Mouse (Mus musculus): Measurements from ENCODE around the gene Serpinh1. TPM values are rescaled to one million over a fixed set of nuclear protein-coding genes. Genes with fewer than 3 reads are reported as not detected.

The Serpinh1 gene
- polyA plus RNA-seq, 1 experiment from 2014 or later, result 819 TPM

GRCm38 (mm10) chr7:99313253-99313652 lies 39.8 kb downstream of the Serpinh1 start:
- H3K36me3 ChIP-seq (ENCODE audit: insufficient read depth, low read length), result no peaks in the 10 kb centered on the region

GRCm38 (mm10) chr7:99312671-99313143 lies 40.3 kb downstream of the Serpinh1 start:
- no peaks in the 10 kb centered on the region for H3K27me3 ChIP-seq (ENCODE audit: insufficient read depth, low read length)
- no peak overlapping the region for H3K4me3 ChIP-seq (replicated peaks; ENCODE audit: low read depth, low read length)
- ATAC-seq (replicated peaks; ENCODE audit: low FRiP score, low read depth) (no peak), DNase-seq (ENCODE audit: low spot score) (no peak)
- no peak overlapping the region for H3K9ac ChIP-seq (ENCODE audit: low read depth, low read length)
- no peak for TF ChIP-seq CTCF (IDR thresholded peaks at IDR 0.05; ENCODE audit: low read depth)
- H3K9me3 ChIP-seq (replicated peaks; ENCODE audit: low read length), result no peaks in the 10 kb centered on the region
- H3K36me3 ChIP-seq (ENCODE audit: insufficient read depth, low read length), result no peaks in the 10 kb centered on the region
- no peak overlapping the region for H3K27ac ChIP-seq
- no peaks in the 10 kb centered on the region for H3K4me1 ChIP-seq (replicated peaks; ENCODE audit: insufficient read depth, low read length)
- no peak overlapping the region for H3K4me2 ChIP-seq (ENCODE audit: low read length)
- 43% methylated on average over 8 of the region's 8 CpGs for WGBS

More at GRCm38 (mm10) chr7:99313253-99313652, 39.8 kb downstream of the Serpinh1 start:
- H3K9ac ChIP-seq (ENCODE audit: low read depth, low read length), result no peak overlapping the region
- no peaks in the 10 kb centered on the region for H3K9me3 ChIP-seq (replicated peaks; ENCODE audit: low read length)
- H3K4me3 ChIP-seq (replicated peaks; ENCODE audit: low read depth, low read length), result no peak overlapping the region
- ATAC-seq (replicated peaks; ENCODE audit: low FRiP score, low read depth), result no peak
- H3K4me1 ChIP-seq (replicated peaks; ENCODE audit: insufficient read depth, low read length), result no peaks in the 10 kb centered on the region
- no peak for TF ChIP-seq CTCF (IDR thresholded peaks at IDR 0.05; ENCODE audit: low read depth)
- no peak overlapping the region for H3K4me2 ChIP-seq (ENCODE audit: low read length)
- WGBS, result 71% methylated on average over 8 of the region's 8 CpGs
- DNase-seq (ENCODE audit: low spot score), result no peak
- no peak overlapping the region for H3K27ac ChIP-seq
- H3K27me3 ChIP-seq (ENCODE audit: insufficient read depth, low read length), result no peaks in the 10 kb centered on the region

GRCm38 (mm10) chr7:99312058-99312457 lies 41.0 kb downstream of the Serpinh1 start:
- no peak for ATAC-seq (replicated peaks; ENCODE audit: low FRiP score, low read depth)
- TF ChIP-seq CTCF (IDR thresholded peaks at IDR 0.05; ENCODE audit: low read depth), result no peak
- Histone ChIP-seq H3K9me3 (replicated peaks; ENCODE audit: low read length) (no peaks in the 10 kb centered on the region), H3K4me3 (replicated peaks; ENCODE audit: low read depth, low read length) (no peak overlapping the region), H3K9ac (ENCODE audit: low read depth, low read length) (no peak overlapping the region), H3K4me2 (ENCODE audit: low read length) (no peak overlapping the region), H3K27me3 (ENCODE audit: insufficient read depth, low read length) (no peaks in the 10 kb centered on the region), H3K36me3 (ENCODE audit: insufficient read depth, low read length) (no peaks in the 10 kb centered on the region), H3K27ac (no peak overlapping the region), H3K4me1 (replicated peaks; ENCODE audit: insufficient read depth, low read length) (no peaks in the 10 kb centered on the region)
- no peak for DNase-seq (ENCODE audit: low spot score)
- WGBS, result 56% methylated on average over 4 of the region's 4 CpGs

GRCm38 (mm10) chr7:99311433-99311832 lies 41.6 kb downstream of the Serpinh1 start:
- no peaks in the 10 kb centered on the region for H3K36me3 ChIP-seq (ENCODE audit: insufficient read depth, low read length)
- DNase-seq (ENCODE audit: low spot score) (no peak), ATAC-seq (replicated peaks; ENCODE audit: low FRiP score, low read depth) (no peak)
- no peak for TF ChIP-seq CTCF (IDR thresholded peaks at IDR 0.05; ENCODE audit: low read depth)
- no peak overlapping the region for H3K9ac ChIP-seq (ENCODE audit: low read depth, low read length)
- H3K27me3 ChIP-seq (ENCODE audit: insufficient read depth, low read length), result no peaks in the 10 kb centered on the region
- no peak overlapping the region for H3K4me3 ChIP-seq (replicated peaks; ENCODE audit: low read depth, low read length)
- H3K4me1 ChIP-seq (replicated peaks; ENCODE audit: insufficient read depth, low read length), result no peaks in the 10 kb centered on the region
- H3K9me3 ChIP-seq (replicated peaks; ENCODE audit: low read length), result no peaks in the 10 kb centered on the region
- H3K4me2 ChIP-seq (ENCODE audit: low read length), result no peak overlapping the region
- 43% methylated on average over 7 of the region's 7 CpGs for WGBS
- H3K27ac ChIP-seq, result no peak overlapping the region

GRCm38 (mm10) chr7:99306640-99307039 lies 46.4 kb downstream of the Serpinh1 start:
- no peak for TF ChIP-seq CTCF (IDR thresholded peaks at IDR 0.05; ENCODE audit: low read depth)
- no peaks in the 10 kb centered on the region for H3K36me3 ChIP-seq (ENCODE audit: insufficient read depth, low read length)
- H3K9ac ChIP-seq (ENCODE audit: low read depth, low read length), result no peak overlapping the region
- no peaks in the 10 kb centered on the region for H3K4me1 ChIP-seq (replicated peaks; ENCODE audit: insufficient read depth, low read length)
- no peak overlapping the region for H3K27ac ChIP-seq
- H3K27me3 ChIP-seq (ENCODE audit: insufficient read depth, low read length), result no peaks in the 10 kb centered on the region
- H3K9me3 ChIP-seq (replicated peaks; ENCODE audit: low read length), result no peaks in the 10 kb centered on the region
- no peak overlapping the region for H3K4me3 ChIP-seq (replicated peaks; ENCODE audit: low read depth, low read length)
- ATAC-seq (replicated peaks; ENCODE audit: low FRiP score, low read depth), result peak; percentile 44; the same call in 1 of the 2 replicates
- peak; percentile 27 for DNase-seq (ENCODE audit: low spot score)
- H3K4me2 ChIP-seq (ENCODE audit: low read length), result no peak overlapping the region
- 26% methylated on average over 3 of the region's 3 CpGs for WGBS

GRCm38 (mm10) chr7:99305688-99306087 lies 47.4 kb downstream of the Serpinh1 start:
- no peak for TF ChIP-seq CTCF (IDR thresholded peaks at IDR 0.05; ENCODE audit: low read depth)
- Histone ChIP-seq H3K4me1 (replicated peaks; ENCODE audit: insufficient read depth, low read length) (no peaks in the 10 kb centered on the region), H3K9ac (ENCODE audit: low read depth, low read length) (no peak overlapping the region), H3K27me3 (ENCODE audit: insufficient read depth, low read length) (no peaks in the 10 kb centered on the region), H3K36me3 (ENCODE audit: insufficient read depth, low read length) (no peaks in the 10 kb centered on the region), H3K27ac (no peak overlapping the region), H3K4me2 (ENCODE audit: low read length) (no peak overlapping the region), H3K9me3 (replicated peaks; ENCODE audit: low read length) (no peaks in the 10 kb centered on the region), H3K4me3 (replicated peaks; ENCODE audit: low read depth, low read length) (no peak overlapping the region)
- no peak for DNase-seq (ENCODE audit: low spot score)
- 78% methylated on average over 4 of the region's 4 CpGs for WGBS
- no peak for ATAC-seq (replicated peaks; ENCODE audit: low FRiP score, low read depth)

- ATAC-seq (replicated peaks; ENCODE audit: low FRiP score, low read depth) (peak; percentile 73), DNase-seq (ENCODE audit: low spot score) (no peak)
- Histone ChIP-seq H3K27me3 (ENCODE audit: insufficient read depth, low read length) (no peaks in the 10 kb centered on the region), H3K9me3 (replicated peaks; ENCODE audit: low read length) (no peaks in the 10 kb centered on the region), H3K36me3 (ENCODE audit: insufficient read depth, low read length) (no peaks in the 10 kb centered on the region), H3K4me2 (ENCODE audit: low read length) (no peak overlapping the region), H3K27ac (no peak overlapping the region), H3K4me1 (replicated peaks; ENCODE audit: insufficient read depth, low read length) (no peaks in the 10 kb centered on the region), H3K4me3 (replicated peaks; ENCODE audit: low read depth, low read length) (no peak overlapping the region), H3K9ac (ENCODE audit: low read depth, low read length) (no peak overlapping the region)
- TF ChIP-seq CTCF (IDR thresholded peaks at IDR 0.05; ENCODE audit: low read depth), result no peak
- 40% methylated on average over 5 of the region's 5 CpGs for WGBS
Observed at GRCm38 (mm10) chr7:99304949-99305372, 48.1 kb downstream of the Serpinh1 start.
